Mouse (Mus musculus) liver, embryonic 14.5 days (tissue): ENCODE measurements around the gene Dbn1. TPM values are rescaled to one million over a fixed set of nuclear protein-coding genes. Genes with fewer than 3 reads are reported as not detected.

Experiments
- ATAC-seq: fragments of 200-750 bp; cut with Nextera tagmentation; 2 replicates; pipeline ENCODE4 v1.8.0; 2017; ENCODE audit warnings: moderate number of reproducible peaks, mild to moderate bottlenecking, moderate library complexity; ENCODE audit not compliant: insufficient read depth
- DNase-seq, 3 experiments: peaks; one replicate each; pipeline ENCODE4 v3.0.0-alpha.2; 2012 to 2013; ENCODE audit warnings: low read depth in 3 of 3, low spot score in 3 of 3
- H3K27ac ChIP-seq: fragments of 300-500 bp; sonication (generic); 2 replicates; pipeline ENCODE4 v1.5.1; 2014; ENCODE audit warnings: moderate library complexity, mild to moderate bottlenecking, control low read depth, inconsistent platforms
- H3K27me3 ChIP-seq: fragments of 300-500 bp; sonication (generic); 2 replicates; pipeline ENCODE4 v1.6.1; 2014; ENCODE audit warnings: mild to moderate bottlenecking, low read length, moderate library complexity; ENCODE audit not compliant: control insufficient read depth, insufficient read depth
- H3K36me3 ChIP-seq: fragments of 300-500 bp; sonication (generic); replicated peaks from 2 replicates; pipeline ENCODE4 v1.6.1; 2014; ENCODE audit warnings: low read depth; ENCODE audit not compliant: control insufficient read depth, insufficient read depth
- H3K4me1 ChIP-seq, 2 experiments: fragments of 200-500 bp in 1 of 2; fragments of 300-500 bp in 1 of 2; sonication (generic) in 1 of 2; replicated peaks; 2 replicates each; pipeline ENCODE4 v1.6.1; 2012 to 2014; ENCODE audit warnings: antibody characterized with exemption in 1 of 2, inconsistent platforms in 1 of 2, low read length in 1 of 2; ENCODE audit not compliant: control insufficient read depth in 2 of 2, insufficient read depth in 2 of 2
- H3K4me2 ChIP-seq: fragments of 300-500 bp; sonication (generic); 2 replicates; pipeline ENCODE4 v1.6.1; 2014; ENCODE audit warnings: low read depth, mild to moderate bottlenecking, control low read depth, moderate library complexity
- H3K4me3 ChIP-seq, 2 experiments: fragments of 200-500 bp in 1 of 2; fragments of 300-500 bp in 1 of 2; sonication (generic) in 1 of 2; 2 replicates each; pipeline ENCODE4 v1.5.1; 2012 to 2014; ENCODE audit warnings: low read depth in 2 of 2, low read length in 2 of 2, mild to moderate bottlenecking in 2 of 2, control low read depth in 1 of 2, inconsistent platforms in 1 of 2, moderate library complexity in 1 of 2; ENCODE audit not compliant: insufficient read depth in 1 of 2
- H3K9ac ChIP-seq: fragments of 300-500 bp; sonication (generic); replicated peaks from 2 replicates; pipeline ENCODE4 v1.6.1; 2014; ENCODE audit warnings: mild to moderate bottlenecking, control low read depth, moderate library complexity
- H3K9me3 ChIP-seq: fragments of 300-500 bp; sonication (generic); 2 replicates; pipeline ENCODE4 v1.6.1; 2016; ENCODE audit warnings: low read length, mixed read lengths; ENCODE audit not compliant: control insufficient read depth
- CTCF ChIP-seq: IDR thresholded peaks from 2 replicates; pipeline ENCODE4 v1.5.1; 2016; ENCODE audit warnings: antibody characterized with exemption, low read depth, control low read depth
- EP300 ChIP-seq: IDR thresholded peaks from 2 replicates; pipeline ENCODE4 v1.6.1; 2016; ENCODE audit warnings: antibody characterized with exemption, low read depth
- WGBS: fragments of 180-500 bp; shearing (Covaris S2); extraction: QIAGEN DNeasy Blood & Tissue Kit; methylation state at CpG from one replicate; pipeline ENCODE4 v1.1.7; 2014; ENCODE audit not compliant: insufficient replicate concordance; 5-methylcytosine and 5-hydroxymethylcytosine counted together
- polyA plus RNA-seq, 2 experiments: library from polyadenylated mRNA; depleted of rRNA in 1 of 2; stranded (reverse) in 1 of 2; unstranded in 1 of 2; fragments of >200 nt; fragmentation: Nextera tagmentation in 1 of 2; extraction: Ambion mirVana in 1 of 2; gene quantifications; 2 replicates each; pipeline versions ENCODE4 v1.2.1 to v1.2.3; 2012 to 2014

Gene Dbn1
- polyA plus RNA-seq, 2 experiments = 3.7 to 5.3 TPM

- H3K4me2 ChIP-seq = no peak within 1 kb of the TSS; the same call in 1 of the 2 replicates
- DNase-seq = no peak
- no peaks in the 10 kb centered on the region for H3K9me3 ChIP-seq
- no peak within 1 kb of the TSS for H3K27ac ChIP-seq
- H3K9ac ChIP-seq = no peak within 1 kb of the TSS
- H3K4me3 ChIP-seq = 0 out of 4 replicates have a peak within 1 kb of the TSS, but pooled peaks of 1 of the 2 experiments have one; percentile 19
- TF ChIP-seq CTCF (no peak), EP300 (no peak)
- ATAC-seq = no peak
- H3K4me1 ChIP-seq = peaks cover 0 to 19% of the 10 kb centered on the region in 2 experiments; a peak in 2 of 4 replicates
- peaks cover 7% of the 10 kb centered on the region for H3K36me3 ChIP-seq
- H3K27me3 ChIP-seq = no peaks in the 10 kb centered on the region
- 40% methylated on average over 8 of the region's 8 CpGs for WGBS
Measured at GRCm38 (mm10) chr13:55529198-55529915, 41.4 kb upstream of the Dbn1 start, which contains the start of gene Dok3. TSS of gene Dok3 (minus strand) at chr13:55529296.

- peaks cover 7% of the 10 kb centered on the region for H3K36me3 ChIP-seq
- H3K4me2 ChIP-seq = no peak overlapping the region; the same call in 1 of the 2 replicates
- 16% methylated on average over 18 of the region's 18 CpGs for WGBS
- TF ChIP-seq CTCF = no peak
- TF ChIP-seq EP300 = peak; percentile 65
- H3K9ac ChIP-seq = no peak overlapping the region
- H3K4me1 ChIP-seq = peaks cover 0 to 19% of the 10 kb centered on the region in 2 experiments; a peak in 2 of 4 replicates
- H3K27ac ChIP-seq = no peak overlapping the region
- H3K4me3 ChIP-seq = 0 out of 4 replicates have a peak overlapping the region, but pooled peaks of 1 of the 2 experiments have one; percentile 19
- DNase-seq (no peak), ATAC-seq (peak; percentile 64)
- H3K9me3 ChIP-seq = no peaks in the 10 kb centered on the region
- H3K27me3 ChIP-seq = no peaks in the 10 kb centered on the region
Measured at GRCm38 (mm10) chr13:55527834-55528772, 40.2 kb upstream of the Dbn1 start.

- Histone ChIP-seq H3K4me3 (no peak overlapping the region), H3K27ac (no peak overlapping the region), H3K9me3 (no peaks in the 10 kb centered on the region), H3K36me3 (peaks cover 7% of the 10 kb centered on the region), H3K4me2 (no peak overlapping the region; the same call in 1 of the 2 replicates), H3K4me1 (peaks cover 0 to 19% of the 10 kb centered on the region in 2 experiments; a peak in 2 of 4 replicates), H3K27me3 (no peaks in the 10 kb centered on the region), H3K9ac (no peak overlapping the region)
- no peak for TF ChIP-seq EP300
- TF ChIP-seq CTCF = no peak
- WGBS = 71% methylated on average over 16 of the region's 16 CpGs
- ATAC-seq = no peak
- no peak for DNase-seq
Measured at GRCm38 (mm10) chr13:55527212-55527611, 39.3 kb upstream of the Dbn1 start.

GRCm38 (mm10) chr13:55525733-55526553 lies 38.0 kb upstream of the Dbn1 start:
- DNase-seq (no peak), ATAC-seq (no peak)
- Histone ChIP-seq H3K27ac (no peak overlapping the region), H3K4me3 (no peak overlapping the region), H3K9ac (no peak overlapping the region), H3K36me3 (peaks cover 7% of the 10 kb centered on the region), H3K4me2 (no peak overlapping the region), H3K9me3 (no peaks in the 10 kb centered on the region), H3K27me3 (no peaks in the 10 kb centered on the region), H3K4me1 (peaks cover 0 to 19% of the 10 kb centered on the region in 2 experiments; a peak in 2 of 4 replicates)
- TF ChIP-seq CTCF = no peak
- no peak for TF ChIP-seq EP300
- 66% methylated on average over 16 of the region's 16 CpGs for WGBS
